Mouse (Mus musculus): ENCODE measurements around the gene Aldh3a1.

GRCm38 (mm10) chr11:61225511-61225910, 18.2 kb downstream of the Aldh3a1 start:
- TF ChIP-seq GATA1 (IDR thresholded peaks at IDR 0.05; ENCODE audit: borderline replicate concordance, low read length) (no peak), FLI1 (IDR thresholded peaks at IDR 0.05; ENCODE audit: low read length) (no peak)
